Mouse (Mus musculus): ENCODE measurements at regions not wholly inside any gene's neighbourhood (a gene's known extent, or its start where the extent isn't known, plus 50 kb on each side); places are given as distances from the start of the nearest gene placed in this dataset.

- no peak for DNase-seq
These were observed 141.4 kb downstream of the Irs2 start for GRCm38 (mm10) chr8:10866696-10867395.

GRCm38 (mm10) chr8:10865941-10866513 is 142.2 kb downstream of the Irs2 start:
- no peak for DNase-seq

GRCm38 (mm10) chr8:10865415-10865821 is 142.8 kb downstream of the Irs2 start:
- DNase-seq: no peak

GRCm38 (mm10) chr8:10862442-10862841 is 145.8 kb downstream of the Irs2 start:
- no peak for DNase-seq

GRCm38 (mm10) chr8:10860810-10861209 is 147.4 kb downstream of the Irs2 start:
- DNase-seq: no peak

GRCm38 (mm10) chr8:10857874-10858273 is 150.4 kb downstream of the Irs2 start:
- DNase-seq: no peak

- peak in 1 of 2 experiments; percentile 24 for DNase-seq
These were observed 151.1 kb downstream of the Irs2 start for GRCm38 (mm10) chr8:10856996-10857720.

- DNase-seq: no peak
These were observed 152.6 kb downstream of the Irs2 start for GRCm38 (mm10) chr8:10855696-10856095.

- DNase-seq: no peak
These were observed 153.1 kb downstream of the Irs2 start for GRCm38 (mm10) chr8:10855131-10855530.

- DNase-seq: no peak
These were observed 153.7 kb downstream of the Irs2 start for GRCm38 (mm10) chr8:10854600-10854999.

GRCm38 (mm10) chr8:10853901-10854300 is 154.4 kb downstream of the Irs2 start:
- DNase-seq: no peak

- DNase-seq: no peak
These were observed 158.3 kb downstream of the Irs2 start for GRCm38 (mm10) chr8:10849916-10850315.

GRCm38 (mm10) chr8:10845607-10846006 is 162.7 kb downstream of the Irs2 start:
- DNase-seq: no peak

- no peak for DNase-seq
These were observed 167.3 kb downstream of the Irs2 start for GRCm38 (mm10) chr8:10840853-10841531.

- no peak for DNase-seq
These were observed 168.2 kb downstream of the Irs2 start for GRCm38 (mm10) chr8:10840044-10840443.

GRCm38 (mm10) chr8:10835054-10835453 is 173.2 kb downstream of the Irs2 start:
- no peak for DNase-seq

- DNase-seq: no peak
These were observed 176.4 kb downstream of the Irs2 start for GRCm38 (mm10) chr8:10831864-10832263.

GRCm38 (mm10) chr8:10831277-10831676 is 177.0 kb downstream of the Irs2 start:
- no peak for DNase-seq

GRCm38 (mm10) chr8:10830835-10831234 is 177.4 kb downstream of the Irs2 start:
- DNase-seq: peak in 1 of 2 experiments; percentile 16

- no peak for DNase-seq
These were observed 179.7 kb downstream of the Irs2 start for GRCm38 (mm10) chr8:10828580-10828979.

GRCm38 (mm10) chr8:10827560-10827959 is 180.7 kb downstream of the Irs2 start:
- peak; percentile 33 to 42 for DNase-seq

- DNase-seq: no peak
These were observed 182.3 kb downstream of the Irs2 start for GRCm38 (mm10) chr8:10825981-10826380.

GRCm38 (mm10) chr8:10825192-10825926 is 182.9 kb downstream of the Irs2 start:
- peak in 1 of 2 experiments; percentile 33 for DNase-seq

Data from lung, adult 18-20 months (tissue).